Mouse (Mus musculus) cerebellum, adult 11-12 months (tissue): ENCODE measurements around the gene E4f1.

Experiments used
- DNase-seq: peaks from one replicate; pipeline ENCODE4 v3.0.0; 2022

The E4f1 gene

DNA sequence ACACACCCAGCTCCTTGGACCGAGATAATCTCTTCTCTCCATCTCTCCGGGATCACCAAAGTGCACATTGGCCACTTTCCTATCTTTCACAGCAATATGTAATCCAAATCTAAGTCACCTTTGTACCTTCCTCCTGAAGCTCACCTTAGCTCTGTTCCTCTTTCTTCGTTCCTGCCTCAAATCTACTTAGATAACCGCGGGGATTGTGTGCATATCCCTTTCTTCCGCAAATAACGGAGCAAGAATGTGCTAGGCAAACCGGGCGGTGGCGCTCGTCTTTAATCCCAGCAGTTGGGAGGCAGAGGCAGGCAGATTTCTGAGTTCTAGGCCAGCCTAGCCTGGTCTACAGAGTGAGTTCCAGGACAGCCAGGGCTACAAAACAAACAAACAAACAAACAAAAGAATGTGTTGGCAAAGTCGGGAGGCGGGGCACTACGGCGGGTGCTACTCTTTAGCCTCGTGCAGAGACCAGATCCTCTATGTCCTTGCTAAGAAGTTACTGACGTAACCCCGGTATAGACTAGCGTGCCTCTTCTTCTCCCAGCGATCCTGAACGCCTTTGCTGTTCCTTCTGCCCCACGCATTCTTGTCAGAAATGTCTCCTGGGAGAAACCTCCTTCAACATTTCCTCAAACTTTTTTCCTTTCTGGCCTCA lies 56.4 kb downstream of the E4f1 start:
- DNase-seq: no peak

DNA sequence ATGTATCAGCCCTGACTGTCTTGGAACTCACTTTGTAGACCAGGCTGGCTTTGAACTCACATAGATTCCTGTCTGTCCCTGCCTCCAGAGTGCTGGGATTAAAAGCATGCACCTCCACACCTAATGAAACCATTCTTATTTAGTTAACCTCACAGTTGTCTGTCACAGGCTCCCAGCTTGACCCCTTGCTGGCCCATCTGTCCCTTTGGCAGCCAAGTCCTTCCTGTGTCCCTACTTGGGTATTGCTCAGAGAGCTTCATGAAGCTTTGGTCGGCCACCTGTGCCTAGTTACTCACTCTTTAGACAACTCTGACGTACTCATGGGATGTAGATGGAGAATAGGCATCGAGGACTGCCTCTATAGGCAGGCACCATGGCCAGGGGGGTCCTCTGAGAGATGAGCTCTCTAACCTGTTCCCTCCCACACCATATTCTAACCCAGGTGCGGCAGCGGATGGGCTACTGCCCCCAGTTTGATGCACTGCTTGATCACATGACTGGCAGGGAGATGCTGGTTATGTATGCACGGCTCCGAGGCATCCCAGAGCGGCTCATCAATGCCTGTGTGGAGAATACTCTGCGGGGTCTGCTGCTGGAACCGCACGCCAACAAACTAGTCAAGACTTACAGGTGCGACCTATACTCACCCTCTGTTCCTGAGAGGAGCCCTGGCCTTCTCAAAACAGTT lies 62.9 kb downstream of the E4f1 start:
- peak; percentile 78 for DNase-seq

DNA sequence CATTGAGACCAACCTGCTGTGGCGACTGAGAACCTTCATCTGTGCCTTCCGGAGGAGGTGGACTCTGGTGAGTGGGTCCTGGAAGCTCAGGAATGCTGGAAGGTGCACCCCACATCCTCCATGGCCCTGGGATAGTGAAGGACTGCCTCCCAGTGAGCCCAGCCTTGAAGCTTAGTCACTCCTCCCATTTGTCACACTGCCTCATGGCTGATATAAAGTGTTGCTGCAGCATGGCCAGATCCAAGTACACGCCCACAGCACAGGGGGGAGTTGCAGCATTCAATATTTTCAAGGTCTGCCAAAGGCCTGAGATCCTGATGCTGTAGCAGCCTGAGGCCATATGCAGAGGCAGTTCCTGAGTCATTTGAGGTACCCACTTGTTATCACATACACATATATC lies 67.7 kb downstream of the E4f1 start:
- no peak for DNase-seq

DNA sequence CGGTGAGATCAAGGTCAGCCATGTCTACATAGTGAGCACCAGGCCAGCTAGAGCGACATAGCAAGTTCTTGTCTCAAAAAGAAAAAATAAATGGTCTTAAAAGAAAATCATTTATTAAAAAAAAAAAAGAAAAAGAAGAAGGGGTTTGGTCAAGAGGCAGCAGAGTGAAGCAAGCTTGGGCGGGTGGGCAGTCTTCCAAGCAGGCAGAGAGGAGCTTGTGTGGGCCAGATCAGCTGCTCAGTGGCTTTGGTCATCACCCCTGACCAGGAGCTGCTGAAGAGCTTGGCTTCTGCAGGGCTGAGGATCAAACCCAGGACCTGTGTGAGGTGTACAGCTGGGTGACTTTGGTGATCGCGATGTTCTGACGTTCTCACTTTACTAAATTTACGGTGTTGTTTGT lies 75.7 kb downstream of the E4f1 start:
- no peak for DNase-seq
